Mouse (Mus musculus) CD4-positive, CD25-positive, alpha-beta regulatory T cell, adult 2 months (primary cell): Measurements from ENCODE around the gene Hes1.

ENCODE experiments used
- DNase-seq: peaks from one replicate; pipeline ENCODE4 v3.0.0-alpha.2; 2012; ENCODE audit warnings: low read depth, low spot score

The Hes1 gene

DNA sequence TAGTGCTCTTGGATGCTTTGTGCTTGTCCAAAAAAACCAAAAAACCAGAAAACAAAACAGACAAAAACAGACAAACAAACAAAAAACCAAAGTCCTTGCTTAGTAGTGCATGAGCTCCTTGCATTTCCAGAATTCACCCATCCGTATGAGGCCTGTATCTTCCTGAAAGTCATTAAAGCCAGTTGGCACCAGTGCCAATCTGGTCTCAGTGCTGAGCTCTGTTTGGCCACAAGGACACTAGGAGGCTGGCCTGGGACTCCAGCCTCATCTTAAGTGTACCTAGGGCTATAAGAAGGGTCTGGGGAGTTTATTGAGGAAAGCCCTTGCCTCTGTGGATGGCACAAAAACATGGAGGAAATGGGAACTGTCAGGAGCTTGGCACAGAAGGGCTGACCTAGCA is 50.3 kb downstream of the Hes1 start:
- DNase-seq, result no peak
